Mouse (Mus musculus) liver, postnatal 0 days (tissue): ENCODE data around the gene Zfp36.

Source experiments
- CTCF ChIP-seq: sonication (generic); IDR thresholded peaks from 2 replicates; pipeline ENCODE4 v1.5.1; 2016; ENCODE audit warnings: antibody characterized with exemption, low read depth
- EP300 ChIP-seq: IDR thresholded peaks from 2 replicates; pipeline ENCODE4 v1.6.1; 2016; ENCODE audit warnings: antibody characterized with exemption, low read depth, mild to moderate bottlenecking

GRCm38 (mm10) chr7:28370977-28371513 is 9.0 kb downstream of the Zfp36 start:
- TF ChIP-seq CTCF (no peak), EP300 (no peak)
